Mouse (Mus musculus): ENCODE measurements around the gene Zfp820. TPM values are rescaled to one million over a fixed set of nuclear protein-coding genes. Genes with fewer than 3 reads are reported as not detected.
"Not testable (repeated sequence)": the region's sequence is repeated elsewhere in the genome, so short reads cannot be mapped to it uniquely, and the experiment has no call there.

Zfp820 gene
- polyA plus RNA-seq (2015; fragmentation: Nextera tagmentation; extraction: Ambion mirVana) = 4.5 and 4.9 TPM in 2 replicates

DNA sequence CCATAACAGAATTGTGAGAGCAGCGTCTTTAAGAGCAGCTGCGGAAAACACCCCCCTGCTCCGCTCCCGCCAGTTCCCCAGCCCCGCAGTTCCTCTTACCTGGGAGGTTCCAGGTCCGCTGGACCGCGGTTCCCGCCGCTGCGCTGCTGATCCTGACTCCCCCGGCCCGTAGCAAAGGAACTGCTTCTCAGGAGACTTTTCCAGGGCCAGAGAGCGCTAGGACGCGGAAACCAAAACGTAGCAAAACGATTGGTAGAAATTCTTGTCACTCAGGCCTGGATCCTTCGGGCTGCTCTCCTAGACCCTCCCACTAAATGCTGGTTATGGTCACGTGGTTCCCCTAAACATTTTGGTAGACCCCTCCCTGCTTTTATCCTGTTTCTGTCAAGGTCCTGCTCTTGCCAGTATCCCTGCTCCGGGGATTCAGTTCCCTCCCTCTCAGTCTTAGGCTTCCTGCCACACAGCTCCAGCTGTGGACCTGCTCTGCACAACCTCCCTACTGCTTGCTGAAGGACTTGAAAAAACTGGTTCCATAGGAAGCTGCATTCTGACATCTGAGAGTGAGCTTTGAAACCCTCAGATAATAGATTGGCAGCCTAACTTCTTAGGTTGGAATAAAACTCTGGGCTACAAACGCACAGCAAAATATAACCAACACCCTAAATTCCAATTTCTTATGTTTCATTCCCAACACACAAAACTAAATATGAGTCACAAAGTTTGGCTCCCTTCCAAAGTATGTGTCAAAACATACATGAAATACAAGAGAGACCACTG, at the start of gene Zfp820:
Zfp820 (minus strand) TSS at position 228 of the 777 bp plus-strand sequence.
- Histone ChIP-seq H3K27me3 (no peaks in the 10 kb centered on the region), H3K4me2 (peak within 1 kb of the TSS; percentile 67), H3K4me1 (replicated peaks) (peaks cover 6% of the 10 kb centered on the region; the same call in 1 of the 2 replicates), H3K27ac (peak within 1 kb of the TSS; percentile 80), H3K9ac (peak within 1 kb of the TSS; percentile 80), H3K36me3 (no peaks in the 10 kb centered on the region), H3K4me3 (peak within 1 kb of the TSS; percentile 75), H3K9me3 (replicated peaks) (no peaks in the 10 kb centered on the region)
- WGBS = 4% methylated on average over 22 of the region's 22 CpGs
- ATAC-seq (replicated peaks; ENCODE audit: insufficient number of reproducible peaks, insufficient read depth, low FRiP score, low read depth) = peak; percentile 94

DNA sequence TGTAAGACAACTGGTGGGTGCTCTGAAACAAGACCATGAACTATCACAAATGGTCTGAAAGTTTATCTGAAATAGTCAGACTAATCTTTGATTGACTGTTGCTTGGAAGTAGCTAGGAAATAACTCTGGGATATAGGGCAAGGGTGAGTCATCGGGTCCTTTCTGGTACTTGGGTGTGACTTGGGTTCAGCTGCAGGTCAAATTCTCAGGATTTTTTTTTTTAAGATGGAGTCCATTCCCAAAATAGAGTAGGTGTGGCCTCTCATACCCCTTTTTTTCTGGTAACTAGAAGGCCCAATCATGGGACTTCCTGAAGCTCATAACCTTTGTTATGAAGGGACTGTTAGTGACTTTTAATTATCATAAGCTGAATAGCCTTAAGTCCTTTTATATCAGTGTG, 25.7 kb upstream of the Zfp820 start:
- H3K4me1 ChIP-seq (replicated peaks) = no peaks in the 10 kb centered on the region
- no peak for ATAC-seq (replicated peaks; ENCODE audit: insufficient number of reproducible peaks, insufficient read depth, low FRiP score, low read depth)
- 61% methylated on average over 1 of the region's 1 CpGs for WGBS

DNA sequence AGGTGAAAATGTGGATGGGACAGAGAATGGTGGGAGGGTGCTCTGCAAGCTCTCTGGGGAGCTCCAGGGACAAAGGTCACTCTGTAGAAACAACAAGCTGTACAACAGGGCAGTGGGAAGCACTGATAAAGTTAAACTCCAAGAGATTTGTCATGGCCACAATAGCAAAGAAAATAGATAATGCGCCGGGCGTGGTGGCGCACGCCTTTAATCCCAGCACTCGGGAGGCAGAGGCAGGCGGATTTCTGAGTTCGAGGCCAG, 680 bp upstream of the Zfp820 start:
- not testable (repeated sequence) for H3K4me2 ChIP-seq; H3K36me3 ChIP-seq; ATAC-seq (replicated peaks; ENCODE audit: insufficient number of reproducible peaks, insufficient read depth, low FRiP score, low read depth); H3K9ac ChIP-seq; H3K4me1 ChIP-seq (replicated peaks); H3K9me3 ChIP-seq (replicated peaks); H3K27me3 ChIP-seq
- 0 out of 2 replicates have a peak overlapping the region, but pooled peaks have one; percentile 75 for H3K4me3 ChIP-seq
- peak overlapping the region; percentile 80; the same call in 1 of the 2 replicates for H3K27ac ChIP-seq
- 91% methylated on average over 8 of the region's 8 CpGs for WGBS

More for the DNA sequence above, 25.7 kb upstream of the Zfp820 start:
- H3K36me3 ChIP-seq = no peaks in the 10 kb centered on the region
- no peak overlapping the region for H3K9ac ChIP-seq
- H3K9me3 ChIP-seq (replicated peaks) = 0 out of 2 replicates have a peak, but pooled peaks cover under 1% of the 10 kb centered on the region
- no peaks in the 10 kb centered on the region for H3K27me3 ChIP-seq
- no peak overlapping the region for H3K27ac ChIP-seq
- no peak overlapping the region for H3K4me3 ChIP-seq
- H3K4me2 ChIP-seq = no peak overlapping the region

DNA sequence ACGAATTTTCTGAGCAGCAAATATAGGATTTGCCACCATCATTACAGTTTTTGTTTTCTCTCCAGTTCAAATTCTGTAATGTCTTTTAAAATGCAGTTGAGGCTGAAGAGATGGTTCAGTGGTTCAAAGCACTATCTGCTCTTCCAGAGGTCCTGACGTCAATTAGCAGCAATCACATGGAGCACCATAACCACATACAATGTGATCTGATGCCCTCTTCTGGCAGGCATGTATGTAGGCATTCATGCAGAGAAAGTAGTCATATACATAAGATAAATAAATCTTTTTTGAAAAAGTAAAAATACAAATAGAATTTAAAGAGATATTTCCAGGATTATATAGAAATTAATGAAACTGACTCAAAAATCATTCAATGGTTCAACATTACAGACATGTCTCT, 7.1 kb downstream of the Zfp820 start:
- WGBS = 70% methylated on average over 2 of the region's 2 CpGs
- H3K9ac ChIP-seq = no peak overlapping the region
- ATAC-seq (replicated peaks; ENCODE audit: insufficient number of reproducible peaks, insufficient read depth, low FRiP score, low read depth) = no peak

DNA sequence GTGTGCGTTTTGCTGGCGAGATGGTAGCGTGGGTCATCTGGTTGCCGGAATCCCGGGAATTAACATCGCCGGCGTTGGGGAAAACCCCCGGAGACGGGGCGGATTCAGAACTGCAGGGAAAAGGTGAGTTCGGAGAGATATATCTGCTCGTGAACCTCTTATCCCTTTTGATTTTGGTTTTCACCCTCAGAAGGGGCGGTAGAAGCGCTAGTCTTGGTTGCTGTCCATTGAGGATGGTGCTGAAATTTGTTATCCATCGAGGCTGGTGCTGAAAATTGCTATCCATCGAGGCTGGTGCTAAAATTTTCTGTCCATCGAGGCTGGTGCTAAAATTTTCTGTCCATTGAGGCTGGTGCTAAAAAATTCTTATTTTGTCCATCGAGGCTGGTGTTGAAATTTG, 44.2 kb downstream of the Zfp820 start:
- not testable (repeated sequence) for ATAC-seq (replicated peaks; ENCODE audit: insufficient number of reproducible peaks, insufficient read depth, low FRiP score, low read depth); H3K36me3 ChIP-seq; H3K9ac ChIP-seq; H3K27ac ChIP-seq; H3K4me3 ChIP-seq; H3K4me1 ChIP-seq (replicated peaks); H3K27me3 ChIP-seq; H3K9me3 ChIP-seq (replicated peaks); H3K4me2 ChIP-seq
- WGBS = 43% methylated on average over 19 of the region's 19 CpGs

More for the DNA sequence above, 7.1 kb downstream of the Zfp820 start:
- Histone ChIP-seq H3K4me2 (no peak overlapping the region), H3K27ac (no peak overlapping the region), H3K9me3 (replicated peaks) (no peaks in the 10 kb centered on the region), H3K36me3 (no peaks in the 10 kb centered on the region), H3K4me3 (no peak overlapping the region), H3K27me3 (no peaks in the 10 kb centered on the region), H3K4me1 (replicated peaks) (no peaks in the 10 kb centered on the region)

DNA sequence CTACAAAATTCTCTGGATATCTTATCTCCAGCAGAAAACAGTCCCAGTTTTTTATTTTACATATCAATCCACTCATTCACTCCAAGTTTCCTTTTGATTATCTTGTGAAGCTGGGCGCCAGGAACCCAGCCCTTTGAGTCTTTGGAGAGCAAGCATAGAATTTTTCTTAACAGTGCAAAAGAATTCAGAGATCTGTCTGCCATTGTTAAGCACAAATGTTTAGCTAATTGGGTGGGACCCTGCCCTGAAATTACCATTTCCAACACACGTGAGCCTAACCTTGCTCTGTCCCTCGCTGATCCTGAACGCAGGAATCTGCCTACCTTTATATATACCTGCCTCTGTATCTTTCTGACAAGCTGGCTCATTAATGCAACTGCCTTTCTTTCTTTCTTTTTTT, 53.3 kb downstream of the Zfp820 start:
- Histone ChIP-seq H3K9me3 (replicated peaks) (no peaks in the 10 kb centered on the region), H3K27me3 (no peaks in the 10 kb centered on the region), H3K4me2 (no peak overlapping the region), H3K9ac (no peak overlapping the region), H3K4me1 (replicated peaks) (no peaks in the 10 kb centered on the region), H3K4me3 (no peak overlapping the region), H3K27ac (no peak overlapping the region), H3K36me3 (no peaks in the 10 kb centered on the region)
- WGBS = 67% methylated on average over 4 of the region's 4 CpGs
- ATAC-seq (replicated peaks; ENCODE audit: insufficient number of reproducible peaks, insufficient read depth, low FRiP score, low read depth) = no peak

DNA sequence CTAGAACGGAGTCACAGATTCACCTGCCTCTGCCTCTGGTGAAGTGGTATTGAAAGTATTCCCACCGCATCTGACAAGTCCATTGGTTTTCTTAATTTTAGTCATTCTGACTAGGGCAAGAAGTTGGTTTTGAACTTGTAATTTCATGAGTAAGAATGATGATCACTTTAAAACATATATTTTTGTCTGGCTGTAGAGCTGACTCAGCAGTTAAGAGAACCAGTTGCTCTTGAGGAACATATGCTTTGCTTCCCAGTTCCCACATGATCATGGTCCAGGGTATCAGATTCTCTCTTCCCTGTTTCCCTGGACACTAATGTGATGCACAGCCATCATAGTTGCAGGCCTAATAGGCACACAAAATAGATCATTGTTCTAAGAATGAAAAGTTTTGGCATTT, 75.2 kb downstream of the Zfp820 start:
- Histone ChIP-seq H3K4me3 (no peak overlapping the region), H3K36me3 (no peaks in the 10 kb centered on the region), H3K4me1 (replicated peaks) (no peaks in the 10 kb centered on the region), H3K27ac (no peak overlapping the region), H3K9ac (no peak overlapping the region), H3K4me2 (no peak overlapping the region), H3K27me3 (no peaks in the 10 kb centered on the region), H3K9me3 (replicated peaks) (no peaks in the 10 kb centered on the region)
- 76% methylated on average over 2 of the region's 2 CpGs for WGBS
- ATAC-seq (replicated peaks; ENCODE audit: insufficient number of reproducible peaks, insufficient read depth, low FRiP score, low read depth) = no peak

Other genes starting within 250 kb of the Zfp820 start
- 2.6 and 2.7 TPM in 2 replicates for gene Zfp983, start 195.1 kb downstream of the Zfp820 start, polyA plus RNA-seq (2015; fragmentation: Nextera tagmentation; extraction: Ambion mirVana)
- 2.6 and 3.9 TPM in 2 replicates for gene Gm10226, start 153.9 kb downstream of the Zfp820 start, polyA plus RNA-seq (2015; fragmentation: Nextera tagmentation; extraction: Ambion mirVana)
- 5.3 and 6.0 TPM in 2 replicates for gene Zfp760, start 138.0 kb downstream of the Zfp820 start, polyA plus RNA-seq (2015; fragmentation: Nextera tagmentation; extraction: Ambion mirVana)
- 4.2 and 6.7 TPM in 2 replicates for gene Zfp229, start 115.0 kb downstream of the Zfp820 start, polyA plus RNA-seq (2015; fragmentation: Nextera tagmentation; extraction: Ambion mirVana)
- gene Zfp995, start 64.2 kb upstream of the Zfp820 start, polyA plus RNA-seq (2015; fragmentation: Nextera tagmentation; extraction: Ambion mirVana) = 4.1 and 4.2 TPM in 2 replicates
- 10.7 and 12.2 TPM in 2 replicates for gene Zfp942, start 116.7 kb upstream of the Zfp820 start, polyA plus RNA-seq (2015; fragmentation: Nextera tagmentation; extraction: Ambion mirVana)
- gene Zfp943, start 116.8 kb upstream of the Zfp820 start, polyA plus RNA-seq (2015; fragmentation: Nextera tagmentation; extraction: Ambion mirVana) = 12.8 and 13.7 TPM in 2 replicates

All from heart, embryonic 15.5 days (tissue).